Mouse (Mus musculus): Measurements from ENCODE around the gene Csrnp1. TPM values are rescaled to one million over a fixed set of nuclear protein-coding genes. Genes with fewer than 3 reads are reported as not detected.

Csrnp1 gene
- total RNA-seq, 1 experiment from 2014 or later = 16.9 TPM

- peak; percentile 20; the same call in 1 of the 2 replicates for ATAC-seq (replicated peaks; ENCODE audit: low read depth, poor library complexity, severe bottlenecking)
Measured at GRCm38 (mm10) chr9:119962216-119962615, 22.2 kb downstream of the Csrnp1 start.

GRCm38 (mm10) chr9:119958835-119959234 is 25.6 kb downstream of the Csrnp1 start:
- ATAC-seq (replicated peaks; ENCODE audit: low read depth, poor library complexity, severe bottlenecking) = no peak

DNA sequence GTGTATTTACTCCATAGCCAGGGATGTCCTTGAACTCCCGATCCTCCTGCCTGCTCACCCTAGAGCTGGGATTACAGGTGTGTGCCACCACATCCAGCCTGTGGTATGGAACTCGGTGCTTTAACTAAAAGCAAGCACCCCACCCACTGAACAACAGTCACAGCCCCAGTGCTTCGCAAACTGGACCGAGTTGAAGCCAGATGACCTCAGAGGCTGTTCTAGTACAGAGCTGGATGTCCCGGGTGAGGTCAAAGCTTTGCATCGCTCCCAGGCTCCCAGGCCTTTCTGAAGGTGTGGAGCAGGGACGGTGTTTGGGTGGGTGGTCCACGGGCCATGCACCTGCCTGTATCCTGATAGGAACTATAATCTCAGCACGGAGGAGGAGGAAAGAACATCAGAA is 33.1 kb downstream of the Csrnp1 start:
- no peak for ATAC-seq (replicated peaks; ENCODE audit: low read depth, poor library complexity, severe bottlenecking)

GRCm38 (mm10) chr9:119950434-119950833 is 34.0 kb downstream of the Csrnp1 start:
- ATAC-seq (replicated peaks; ENCODE audit: low read depth, poor library complexity, severe bottlenecking) = no peak

DNA sequence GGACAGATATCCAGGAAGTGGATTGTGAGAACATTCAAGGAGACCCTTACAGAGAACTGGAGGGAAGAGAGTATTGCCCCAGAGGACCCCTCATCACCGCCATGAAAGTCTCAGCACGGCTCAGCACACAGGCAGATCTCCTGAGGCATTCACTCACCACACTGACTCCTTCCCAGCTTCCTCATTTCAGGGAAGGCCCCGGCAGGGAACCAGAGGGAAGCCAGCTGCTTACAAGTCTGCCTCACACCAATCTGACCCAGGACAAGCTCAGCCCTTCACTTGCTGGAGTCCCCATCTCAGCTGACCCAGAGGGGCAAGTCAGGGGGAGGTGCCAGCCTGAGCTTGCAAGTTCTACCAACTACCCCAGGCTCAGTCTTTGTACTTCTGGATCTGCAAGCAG is 35.7 kb downstream of the Csrnp1 start:
- ATAC-seq (replicated peaks; ENCODE audit: low read depth, poor library complexity, severe bottlenecking) = peak; percentile 84

GRCm38 (mm10) chr9:119945173-119945900 is 39.1 kb downstream of the Csrnp1 start:
- ATAC-seq (replicated peaks; ENCODE audit: low read depth, poor library complexity, severe bottlenecking) = no peak; the same call in 1 of the 2 replicates

DNA sequence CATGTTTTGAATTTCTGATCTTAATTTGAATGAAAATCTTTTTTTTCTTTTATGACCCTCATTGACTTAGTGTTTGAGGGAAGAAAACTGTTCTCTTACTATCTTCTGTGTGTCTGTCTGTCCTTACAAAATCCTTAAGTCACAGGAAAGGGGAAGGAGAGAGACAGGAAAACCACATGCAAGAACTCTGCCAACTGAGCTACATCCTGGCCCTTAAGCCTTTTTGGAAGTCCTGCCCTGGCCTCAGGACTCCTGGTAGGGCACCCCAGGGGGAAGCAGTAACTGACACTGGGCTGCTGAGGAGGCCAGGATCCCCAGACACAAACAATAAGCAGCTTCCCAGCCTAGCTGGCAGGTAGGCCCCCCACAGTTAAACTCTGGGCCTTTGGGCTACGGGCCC is 41.1 kb downstream of the Csrnp1 start:
- ATAC-seq (replicated peaks; ENCODE audit: low read depth, poor library complexity, severe bottlenecking) = peak; percentile 57

DNA sequence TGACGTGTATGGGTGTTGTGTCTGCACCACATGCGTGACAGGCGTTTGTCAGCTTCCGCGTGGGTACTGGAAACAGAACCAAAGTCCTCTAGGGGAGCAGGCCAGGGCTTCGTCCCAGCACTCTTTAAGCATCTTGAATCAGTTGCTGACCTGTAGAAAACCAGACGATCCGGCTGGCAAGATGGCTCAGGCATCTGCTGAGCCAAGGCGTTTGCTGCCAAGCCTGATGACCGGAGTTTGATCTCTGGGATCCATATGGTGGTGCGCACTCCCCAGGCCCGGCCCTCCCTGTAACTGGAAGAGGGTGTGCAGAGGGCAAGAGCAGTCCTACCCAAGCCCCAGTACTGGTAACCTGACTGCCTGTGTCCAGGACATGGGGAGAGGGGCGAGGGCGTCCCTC is 42.6 kb downstream of the Csrnp1 start:
- no peak for ATAC-seq (replicated peaks; ENCODE audit: low read depth, poor library complexity, severe bottlenecking)

- no peak for ATAC-seq (replicated peaks; ENCODE audit: low read depth, poor library complexity, severe bottlenecking)
Measured at GRCm38 (mm10) chr9:119941407-119941806, 43.1 kb downstream of the Csrnp1 start.

DNA sequence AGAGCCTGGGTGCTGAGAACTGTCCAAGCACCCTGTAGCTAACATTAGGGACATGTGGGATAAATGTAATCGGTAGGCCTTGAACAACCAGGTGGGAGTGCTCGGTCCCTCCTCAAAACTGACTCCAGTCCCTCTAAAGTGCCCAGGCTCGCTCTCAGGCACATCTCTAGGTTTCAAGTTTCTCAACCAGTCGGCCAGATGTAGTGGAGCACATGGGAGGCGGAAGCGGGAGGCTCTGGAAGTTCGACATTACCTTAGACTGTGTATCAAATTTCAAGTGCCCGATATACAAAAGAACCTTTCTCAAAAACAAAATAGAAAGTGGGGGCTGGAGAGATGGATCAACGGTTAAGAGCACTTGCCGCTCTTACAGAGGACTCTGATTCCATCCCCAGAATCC is 44.8 kb downstream of the Csrnp1 start:
- ATAC-seq (replicated peaks; ENCODE audit: low read depth, poor library complexity, severe bottlenecking) = no peak

- peak; percentile 50 for ATAC-seq (replicated peaks; ENCODE audit: low read depth, poor library complexity, severe bottlenecking)
Measured at GRCm38 (mm10) chr9:119938496-119938895, 46.0 kb downstream of the Csrnp1 start.

DNA sequence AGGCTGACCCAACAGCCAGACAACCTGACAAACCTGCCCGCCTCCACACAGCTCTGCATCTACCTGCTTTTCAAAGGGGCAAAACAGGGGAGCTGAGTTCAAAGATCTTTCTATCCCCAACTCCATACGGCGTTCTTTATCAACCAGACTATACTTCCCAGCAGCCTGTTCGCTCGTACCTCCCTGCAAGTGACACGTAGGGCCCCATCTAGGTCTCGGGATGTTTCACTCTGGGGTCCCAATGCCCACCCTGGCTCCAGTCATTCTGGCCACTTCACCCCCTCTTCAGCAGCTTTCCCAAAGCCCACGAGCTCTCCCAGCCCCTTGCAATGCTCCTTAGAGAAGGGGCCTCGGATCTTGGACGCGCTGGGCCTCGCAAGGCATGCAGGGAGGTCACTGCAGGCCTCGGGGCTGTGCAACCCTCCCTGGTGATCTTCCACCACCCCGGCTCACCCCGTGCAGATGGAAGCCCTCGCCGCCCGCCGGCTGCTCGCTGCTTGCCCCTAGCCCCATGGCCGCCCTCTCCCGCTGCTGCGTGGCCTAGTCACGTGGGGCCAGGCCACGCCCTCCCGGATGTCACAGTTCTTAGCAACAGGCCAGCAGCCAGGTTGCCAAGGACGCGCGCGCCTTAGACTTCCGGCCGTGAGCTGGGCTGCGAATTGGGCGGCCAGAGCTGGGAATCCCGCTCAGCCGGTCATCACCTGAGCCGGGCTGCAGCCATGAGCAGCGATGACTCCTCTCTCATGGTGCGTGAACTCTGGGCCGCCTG is 47.3 kb downstream of the Csrnp1 start, which contains the start of the genes Gorasp1 and Ttc21a:
Gorasp1 (minus strand) TSS at position 561 of the 769 bp plus-strand sequence.
Ttc21a (plus strand) TSS at position 602 of the 769 bp plus-strand sequence.
- ATAC-seq (replicated peaks; ENCODE audit: low read depth, poor library complexity, severe bottlenecking) = peak; percentile 87

DNA sequence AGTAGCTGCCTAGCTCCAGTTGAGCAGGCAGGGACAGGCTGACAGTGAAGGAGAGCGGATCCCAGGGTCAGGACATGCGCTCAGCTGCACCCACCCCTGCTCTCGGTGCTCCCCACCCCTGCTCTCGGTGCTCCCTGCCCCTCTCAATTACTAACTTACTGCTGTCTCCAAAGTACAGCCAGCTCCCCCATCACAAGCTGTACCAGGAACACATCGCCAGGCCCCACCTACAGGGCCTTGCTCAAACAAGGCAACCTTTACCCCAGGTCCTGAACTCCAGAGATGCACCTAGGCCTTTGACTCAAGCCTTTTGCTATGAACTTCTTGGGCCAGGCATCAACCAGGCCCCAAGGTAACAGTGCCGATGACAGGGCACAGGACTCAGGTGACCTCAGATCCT is 50.8 kb downstream of the Csrnp1 start:
- ATAC-seq (replicated peaks; ENCODE audit: low read depth, poor library complexity, severe bottlenecking) = no peak

DNA sequence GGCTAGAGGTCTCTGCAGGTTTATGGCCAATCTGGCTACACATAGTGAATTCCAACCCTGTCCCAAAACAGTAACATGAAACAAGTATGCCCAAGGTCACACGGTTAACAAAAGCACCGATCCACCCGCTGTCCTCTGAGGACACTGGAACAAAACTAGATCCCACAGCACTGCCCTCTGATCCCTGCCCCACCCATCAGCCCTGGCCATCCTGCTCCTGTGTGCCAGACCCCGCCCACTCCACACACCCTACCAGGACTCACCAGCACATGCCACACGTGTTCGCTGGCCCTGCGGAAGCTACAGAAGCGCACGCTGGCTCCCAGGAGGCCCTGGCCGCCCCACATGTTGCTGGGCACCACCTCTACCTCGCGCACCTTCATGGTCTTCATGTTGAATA is 52.1 kb downstream of the Csrnp1 start:
- ATAC-seq (replicated peaks; ENCODE audit: low read depth, poor library complexity, severe bottlenecking) = no peak

- ATAC-seq (replicated peaks; ENCODE audit: low read depth, poor library complexity, severe bottlenecking) = no peak
Measured at GRCm38 (mm10) chr9:119926497-119926896, 58.0 kb downstream of the Csrnp1 start.

GRCm38 (mm10) chr9:119925729-119926128 is 58.7 kb downstream of the Csrnp1 start:
- ATAC-seq (replicated peaks; ENCODE audit: low read depth, poor library complexity, severe bottlenecking) = no peak

DNA sequence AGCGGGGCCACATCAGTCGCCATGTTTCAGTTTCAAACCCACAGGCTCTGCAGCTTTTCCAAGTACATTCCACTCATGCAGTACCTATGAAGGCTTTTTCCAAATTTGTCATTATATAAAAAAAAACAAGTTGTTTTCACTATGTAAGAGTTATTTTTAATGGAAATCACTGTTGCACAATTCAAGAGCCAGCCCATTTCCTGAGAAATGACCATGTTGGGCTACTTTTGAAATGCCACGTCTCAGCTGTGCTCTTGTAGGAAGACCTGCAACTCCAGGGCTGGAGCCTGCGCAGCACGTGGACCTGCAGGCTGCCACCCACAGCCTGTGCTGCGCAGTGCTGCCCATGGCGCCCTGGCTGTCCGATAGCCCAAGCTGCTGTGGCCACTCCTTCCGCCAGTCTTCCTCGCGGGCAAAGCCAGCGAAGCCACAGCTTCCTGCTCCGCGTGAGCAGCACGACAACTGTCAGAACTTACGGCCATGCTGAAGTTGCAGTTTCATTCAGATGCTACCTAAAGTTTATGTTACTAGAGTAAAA is 59.3 kb downstream of the Csrnp1 start:
- ATAC-seq (replicated peaks; ENCODE audit: low read depth, poor library complexity, severe bottlenecking) = peak; percentile 87

GRCm38 (mm10) chr9:119923462-119923861 is 61.0 kb downstream of the Csrnp1 start:
- ATAC-seq (replicated peaks; ENCODE audit: low read depth, poor library complexity, severe bottlenecking) = no peak

All from common myeloid progenitor, adult 5-6 weeks (primary cell).